Mouse (Mus musculus) liver, postnatal 0 days (tissue): ENCODE data around the gene Naa20. TPM values are rescaled to one million over a fixed set of nuclear protein-coding genes. Genes with fewer than 3 reads are reported as not detected.

Experiments used
- ATAC-seq: fragments of 200-750 bp; cut with Nextera tagmentation; 2 replicates; pipeline ENCODE4 v1.8.0; 2017; ENCODE audit warnings: mild to moderate bottlenecking, moderate library complexity
- DNase-seq: peaks from one replicate; pipeline ENCODE4 v3.0.0-alpha.2; 2016
- H3K27ac ChIP-seq: fragments of 300-500 bp; sonication (generic); 2 replicates; pipeline ENCODE4 v1.5.1; 2014; ENCODE audit warnings: antibody characterized with exemption, moderate library complexity, mild to moderate bottlenecking, low read depth
- H3K27me3 ChIP-seq: fragments of 300-500 bp; sonication (generic); 2 replicates; pipeline ENCODE4 v1.6.1; 2014; ENCODE audit warnings: low read length, control low read depth, mixed read lengths; ENCODE audit not compliant: insufficient read depth
- H3K36me3 ChIP-seq: fragments of 300-500 bp; sonication (generic); replicated peaks from 2 replicates; pipeline ENCODE4 v1.6.1; 2014; ENCODE audit warnings: mild to moderate bottlenecking, control low read depth, low read length, moderate library complexity, mixed read lengths; ENCODE audit not compliant: insufficient read depth
- H3K4me1 ChIP-seq: fragments of 300-500 bp; sonication (generic); 2 replicates; pipeline ENCODE4 v1.6.1; 2014; ENCODE audit warnings: antibody characterized with exemption, mild to moderate bottlenecking, control low read depth; ENCODE audit not compliant: insufficient read depth
- H3K4me2 ChIP-seq: fragments of 300-500 bp; sonication (generic); 2 replicates; pipeline ENCODE4 v1.6.1; 2014; ENCODE audit warnings: low read depth, mild to moderate bottlenecking, low read length, moderate library complexity, mixed read lengths
- H3K4me3 ChIP-seq: fragments of 300-500 bp; sonication (generic); 2 replicates; pipeline ENCODE4 v1.5.1; 2014; ENCODE audit warnings: low read depth, low read length
- H3K9ac ChIP-seq: fragments of 300-500 bp; sonication (generic); replicated peaks from 2 replicates; pipeline ENCODE4 v1.6.1; 2014; ENCODE audit warnings: mild to moderate bottlenecking, moderate library complexity
- H3K9me3 ChIP-seq: fragments of 300-500 bp; sonication (generic); 2 replicates; pipeline ENCODE4 v1.6.1; 2016; ENCODE audit warnings: mild to moderate bottlenecking, control low read depth, low read length, mixed read lengths
- CTCF ChIP-seq: sonication (generic); IDR thresholded peaks from 2 replicates; pipeline ENCODE4 v1.5.1; 2016; ENCODE audit warnings: antibody characterized with exemption, low read depth
- EP300 ChIP-seq: IDR thresholded peaks from 2 replicates; pipeline ENCODE4 v1.6.1; 2016; ENCODE audit warnings: antibody characterized with exemption, low read depth, mild to moderate bottlenecking
- WGBS: fragments of 180-500 bp; shearing (Covaris S2); extraction: QIAGEN DNeasy Blood & Tissue Kit; methylation state at CpG from one replicate; pipeline ENCODE4 v1.1.7; 2014; ENCODE audit not compliant: insufficient replicate concordance; 5-methylcytosine and 5-hydroxymethylcytosine counted together
- polyA plus RNA-seq: library from polyadenylated mRNA; unstranded; fragments of >200 nt; fragmentation: Nextera tagmentation; extraction: Ambion mirVana; gene quantifications from 2 replicates; pipeline ENCODE4 v1.2.1, GENCODE M21; 2015

The Naa20 gene
- polyA plus RNA-seq, 1 experiment from 2014 or later = 60.0 TPM

DNA sequence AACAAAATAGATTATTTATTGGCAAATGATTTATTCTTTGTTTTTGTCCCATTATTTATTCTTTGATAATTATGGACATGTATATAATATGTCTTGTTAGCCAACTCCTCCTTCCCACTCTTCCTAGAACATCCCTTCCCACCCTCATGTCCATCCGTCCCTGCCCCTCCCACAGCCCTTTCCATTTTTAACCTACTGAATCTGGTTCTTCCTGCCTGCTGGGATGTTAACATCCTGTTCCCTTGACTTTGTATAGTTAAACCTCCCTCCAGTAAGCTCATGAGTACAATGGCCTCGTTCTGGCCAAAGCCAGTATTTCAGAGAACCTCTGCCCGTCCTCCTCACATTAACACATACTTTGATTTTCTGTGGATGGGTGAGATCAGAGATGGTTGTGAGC lies 39.5 kb downstream of the Naa20 start:
- DNase-seq = no peak
- H3K9me3 ChIP-seq = no peaks in the 10 kb centered on the region
- no peak overlapping the region for H3K9ac ChIP-seq
- no peaks in the 10 kb centered on the region for H3K4me1 ChIP-seq
- H3K36me3 ChIP-seq = no peaks in the 10 kb centered on the region
- ATAC-seq = no peak
- H3K27ac ChIP-seq = no peak overlapping the region
- no peak for TF ChIP-seq EP300
- no peak for TF ChIP-seq CTCF
- 43% methylated on average over 3 of the region's 3 CpGs for WGBS
- no peak overlapping the region for H3K4me3 ChIP-seq
- no peak overlapping the region for H3K4me2 ChIP-seq
- no peaks in the 10 kb centered on the region for H3K27me3 ChIP-seq

GRCm38 (mm10) chr2:145944286-145944685 lies 42.4 kb downstream of the Naa20 start:
- no peak overlapping the region for H3K9ac ChIP-seq
- no peak overlapping the region for H3K4me3 ChIP-seq
- no peak overlapping the region for H3K4me2 ChIP-seq
- ATAC-seq = no peak
- no peaks in the 10 kb centered on the region for H3K27me3 ChIP-seq
- no peaks in the 10 kb centered on the region for H3K36me3 ChIP-seq
- H3K9me3 ChIP-seq = no peaks in the 10 kb centered on the region
- TF ChIP-seq EP300 = no peak
- no peak for TF ChIP-seq CTCF
- no peak for DNase-seq
- no peak overlapping the region for H3K27ac ChIP-seq
- 77% methylated on average over 3 of the region's 3 CpGs for WGBS
- no peaks in the 10 kb centered on the region for H3K4me1 ChIP-seq

DNA sequence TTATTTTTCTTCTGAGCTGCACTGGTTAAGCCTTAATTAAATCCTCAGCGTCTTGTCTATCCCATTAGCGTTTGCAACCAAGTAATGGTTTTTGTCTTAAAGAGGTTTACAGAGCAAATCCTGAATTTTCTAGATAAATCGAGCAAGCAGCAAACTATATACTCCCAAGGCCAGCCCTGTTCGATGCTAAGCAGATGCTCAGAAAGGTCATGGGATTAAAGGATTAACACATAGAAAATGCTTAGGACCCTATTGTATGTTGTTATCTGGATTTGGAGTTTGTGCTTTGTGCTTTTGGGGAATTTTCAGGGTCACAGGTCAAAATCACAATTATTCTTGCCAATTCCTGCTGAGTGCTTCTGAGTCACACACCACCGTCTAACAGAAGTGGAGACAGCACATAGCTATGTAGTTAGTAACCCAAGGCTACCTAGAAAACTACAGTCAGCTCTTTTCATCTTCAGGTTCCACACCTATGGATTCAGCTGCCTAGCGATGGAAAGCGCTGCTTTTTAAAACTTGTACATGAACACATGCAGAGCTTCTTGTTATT lies 46.6 kb downstream of the Naa20 start:
- TF ChIP-seq EP300 (no peak), CTCF (no peak)
- no peak overlapping the region for H3K27ac ChIP-seq
- whole genome bisulfite sequencing = 73% methylated on average over 7 of the region's 7 CpGs
- no peaks in the 10 kb centered on the region for H3K4me1 ChIP-seq
- no peak overlapping the region for H3K4me2 ChIP-seq
- no peaks in the 10 kb centered on the region for H3K36me3 ChIP-seq
- ATAC-seq = no peak
- no peak overlapping the region for H3K4me3 ChIP-seq
- DNase-seq = no peak
- no peak overlapping the region for H3K9ac ChIP-seq
- no peaks in the 10 kb centered on the region for H3K9me3 ChIP-seq
- no peaks in the 10 kb centered on the region for H3K27me3 ChIP-seq

GRCm38 (mm10) chr2:145949475-145950068 lies 47.7 kb downstream of the Naa20 start:
- no peak overlapping the region for H3K4me2 ChIP-seq
- no peaks in the 10 kb centered on the region for H3K27me3 ChIP-seq
- no peak overlapping the region for H3K9ac ChIP-seq
- no peaks in the 10 kb centered on the region for H3K4me1 ChIP-seq
- no peak for TF ChIP-seq CTCF
- TF ChIP-seq EP300 = no peak
- H3K9me3 ChIP-seq = no peaks in the 10 kb centered on the region
- no peak overlapping the region for H3K4me3 ChIP-seq
- no peak overlapping the region for H3K27ac ChIP-seq
- ATAC-seq (no peak), DNase-seq (no peak)
- no peaks in the 10 kb centered on the region for H3K36me3 ChIP-seq
- WGBS = 68% methylated on average over 11 of the region's 11 CpGs

- Histone ChIP-seq H3K27me3 (no peaks in the 10 kb centered on the region), H3K9ac (no peak overlapping the region), H3K4me1 (no peaks in the 10 kb centered on the region), H3K27ac (no peak overlapping the region), H3K9me3 (no peaks in the 10 kb centered on the region), H3K36me3 (no peaks in the 10 kb centered on the region), H3K4me3 (no peak overlapping the region), H3K4me2 (no peak overlapping the region)
- WGBS = 57% methylated on average over 10 of the region's 10 CpGs
- ATAC-seq (no peak), DNase-seq (no peak)
- TF ChIP-seq CTCF = no peak
- no peak for TF ChIP-seq EP300
These were observed 48.3 kb downstream of the Naa20 start for GRCm38 (mm10) chr2:145950239-145950638.

DNA sequence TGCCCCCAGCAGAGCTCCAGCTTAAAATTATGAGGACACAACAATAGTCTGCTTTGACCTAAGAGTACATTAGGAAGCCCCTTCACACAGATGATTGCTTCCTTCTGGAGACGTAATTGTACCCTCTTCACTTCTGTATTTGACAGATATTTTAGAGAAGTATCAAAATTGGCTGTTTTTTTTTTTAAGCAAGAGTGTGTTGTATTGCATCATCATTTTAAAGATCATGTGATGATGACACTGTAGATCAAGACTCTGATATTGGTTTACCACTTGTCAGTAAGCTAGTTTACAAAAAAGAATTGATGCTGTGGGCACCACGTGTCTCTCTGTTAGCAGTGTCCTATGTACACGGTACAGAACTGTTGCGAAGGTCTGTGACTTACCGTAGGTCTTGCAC lies 50.8 kb downstream of the Naa20 start:
- H3K36me3 ChIP-seq = no peaks in the 10 kb centered on the region
- no peak overlapping the region for H3K27ac ChIP-seq
- no peak for ATAC-seq
- H3K4me2 ChIP-seq = no peak overlapping the region
- H3K27me3 ChIP-seq = no peaks in the 10 kb centered on the region
- DNase-seq = no peak
- TF ChIP-seq EP300 (no peak), CTCF (no peak)
- 54% methylated on average over 5 of the region's 5 CpGs for WGBS
- H3K4me3 ChIP-seq = no peak overlapping the region
- no peaks in the 10 kb centered on the region for H3K4me1 ChIP-seq
- H3K9ac ChIP-seq = no peak overlapping the region
- H3K9me3 ChIP-seq = no peaks in the 10 kb centered on the region
